Mouse (Mus musculus) heart, postnatal 36 days (tissue): ENCODE measurements at regions not wholly inside any gene's neighbourhood (a gene's known extent, or its start where the extent isn't known, plus 50 kb on each side); places are given as distances from the start of the nearest gene placed in this dataset.

ENCODE experiments used
- DNase-seq, 2 experiments: peaks; one replicate each; pipeline ENCODE4 v3.0.0; 2021 to 2022
- intact Hi-C: fragments of 180-260 bp; cut with DNase I; formaldehyde crosslinking; loops from one replicate; pipeline ENCODE4 v1.15.1; 2025

- DNase-seq = peak; percentile 40 to 48
- intact Hi-C loops = loop anchor here (1.0 to 5.0 kb wide), 3 partner anchors 22 to 176 kb away; no protein-coding TSS in a partner anchor
Measured at GRCm38 (mm10) chr2:148171113-148171512, 124.3 kb upstream of the Foxa2 start.

DNA sequence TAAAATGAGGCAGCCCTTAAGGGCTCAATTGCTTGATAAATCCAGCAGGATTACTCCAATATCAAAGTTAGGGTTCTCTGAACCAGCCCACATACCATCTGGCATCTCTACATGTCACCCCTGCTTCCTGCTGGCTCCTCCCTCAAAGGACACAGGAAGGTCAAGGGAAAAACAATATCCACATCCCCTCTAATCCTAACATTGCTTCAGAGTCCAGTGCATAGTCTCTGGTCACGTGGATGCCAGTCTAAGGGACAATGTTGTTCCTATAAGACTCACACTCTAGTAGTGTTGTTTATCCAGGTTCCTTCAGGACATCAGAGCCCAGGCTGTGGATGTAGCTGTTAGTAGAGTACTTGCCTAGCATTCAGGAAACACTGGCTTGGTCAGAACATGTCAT is 124.9 kb upstream of the Foxa2 start:
- intact Hi-C loops = loop anchor here (1.0 to 5.0 kb wide), 3 partner anchors 23 to 176 kb away; no protein-coding TSS in a partner anchor
- DNase-seq = no peak

GRCm38 (mm10) chr2:148175251-148175927 is 128.6 kb upstream of the Foxa2 start:
- intact Hi-C loops = no loop called here
- DNase-seq = no peak

DNA sequence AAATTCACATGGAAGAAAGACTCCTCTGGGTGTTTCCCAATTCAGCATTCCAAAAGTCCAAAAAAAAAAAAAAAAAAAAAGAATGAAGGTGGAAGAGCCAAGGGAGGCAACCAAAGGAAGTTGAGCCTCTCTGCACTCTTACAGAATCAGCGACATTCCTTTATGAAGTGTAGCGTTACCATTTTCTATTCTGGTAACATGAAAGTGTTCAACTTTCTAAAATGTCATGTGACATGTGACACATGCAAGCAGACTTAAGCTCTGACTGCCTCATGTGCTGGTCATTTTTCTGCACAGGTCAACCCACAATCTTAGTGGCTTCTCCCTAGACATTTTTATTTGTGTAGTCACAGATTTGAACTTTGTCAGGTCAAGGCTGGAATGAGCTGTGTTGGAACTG is 133.5 kb upstream of the Foxa2 start:
- intact Hi-C loops = no loop called here
- DNase-seq = no peak

DNA sequence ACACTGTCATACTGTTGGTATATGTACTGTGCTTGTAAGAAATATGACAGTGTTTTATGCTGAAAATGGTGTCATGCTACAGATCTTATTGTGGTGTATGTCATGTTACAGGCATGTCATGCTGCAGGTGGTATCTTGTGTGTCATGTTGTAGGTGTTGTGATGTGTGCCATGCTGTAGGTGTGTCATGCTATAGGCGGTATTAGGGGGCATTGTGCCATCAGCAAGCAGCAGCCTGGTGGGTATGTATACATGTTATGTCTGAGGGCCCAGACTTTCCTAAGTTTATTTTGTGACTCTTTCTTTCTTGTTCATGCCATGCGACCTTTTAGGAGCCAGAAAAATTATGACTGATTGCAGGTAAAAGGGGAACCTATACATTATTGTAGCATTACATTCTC is 134.7 kb upstream of the Foxa2 start:
- no peak for DNase-seq
- intact Hi-C loops = no loop called here

DNA sequence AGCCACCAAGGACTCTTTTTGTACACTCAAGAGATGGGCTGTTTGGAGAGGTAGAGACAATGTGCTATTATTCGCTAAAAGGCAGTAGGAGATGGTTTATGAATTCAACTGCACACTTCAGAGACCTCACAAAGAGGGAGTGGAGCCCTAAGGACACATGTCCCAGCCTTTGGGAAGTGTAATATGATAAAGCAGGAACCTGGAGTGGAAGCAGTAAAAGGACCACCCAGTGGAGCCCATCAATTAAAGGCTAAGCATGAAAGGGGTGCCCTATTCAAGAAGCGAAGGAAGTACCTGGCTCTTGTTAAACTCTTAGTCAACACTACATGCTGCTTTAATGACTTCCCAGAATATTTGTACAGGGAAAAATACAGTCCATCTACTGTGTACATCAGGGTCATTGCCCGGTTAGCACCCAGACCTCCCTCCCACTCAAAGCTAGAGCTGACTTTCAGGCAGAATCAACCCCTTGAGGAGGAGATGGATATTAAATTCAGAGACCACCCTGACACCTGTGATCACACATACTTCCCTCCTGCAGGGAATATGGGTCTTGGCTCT is 135.8 kb upstream of the Foxa2 start:
- intact Hi-C loops = no loop called here
- no peak for DNase-seq

DNA sequence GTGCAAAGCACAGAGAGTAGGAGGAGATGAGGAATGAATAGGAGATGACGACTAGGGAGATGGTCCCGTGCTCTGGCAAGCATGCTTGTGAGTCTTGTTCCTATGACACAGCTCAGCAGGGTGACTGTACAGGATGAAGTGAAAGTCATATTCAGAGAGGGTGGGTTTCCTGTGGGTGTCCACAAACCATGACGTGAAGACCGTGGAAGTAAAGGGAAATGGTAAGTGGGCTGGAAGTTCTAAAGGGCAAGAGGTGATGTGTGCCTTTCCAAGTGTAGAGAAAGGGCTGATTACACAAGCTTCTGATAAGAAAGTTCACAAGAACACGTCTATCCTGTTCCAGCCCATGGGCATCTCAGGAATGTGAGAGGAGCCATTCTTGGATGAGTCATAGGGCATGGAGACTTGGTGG is 138.0 kb upstream of the Foxa2 start:
- intact Hi-C loops = no loop called here
- no peak for DNase-seq

DNA sequence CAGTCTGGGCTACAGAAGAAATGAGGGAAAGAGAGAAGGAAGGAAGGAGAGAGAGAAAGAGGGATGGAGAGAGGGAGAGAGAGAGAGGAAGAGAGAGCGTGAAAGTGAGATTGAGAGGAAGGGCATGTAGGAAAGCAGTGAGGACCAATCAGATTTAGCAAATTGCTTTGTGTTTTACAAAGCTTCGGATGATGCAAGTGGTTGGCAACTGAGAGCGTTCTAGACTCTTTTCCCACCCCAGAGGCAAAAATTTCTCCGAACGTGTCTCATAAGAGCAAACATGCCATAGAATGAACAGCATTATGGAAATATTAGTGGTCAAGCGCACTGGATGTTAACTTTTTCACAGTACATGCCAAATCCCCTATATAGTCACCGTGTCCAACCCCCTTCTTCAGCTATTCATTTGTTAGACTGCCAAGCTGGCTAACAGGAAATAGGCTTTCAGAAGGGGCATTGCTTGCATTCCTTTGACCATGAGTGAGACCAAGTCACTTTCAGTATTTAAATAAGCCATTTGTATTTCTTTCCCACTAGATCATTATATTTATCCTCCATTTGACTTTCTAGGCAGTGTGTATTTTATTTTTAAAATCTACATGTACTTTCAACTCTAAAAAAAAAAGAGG is 139.7 kb upstream of the Foxa2 start:
- intact Hi-C loops = no loop called here
- DNase-seq = no peak

DNA sequence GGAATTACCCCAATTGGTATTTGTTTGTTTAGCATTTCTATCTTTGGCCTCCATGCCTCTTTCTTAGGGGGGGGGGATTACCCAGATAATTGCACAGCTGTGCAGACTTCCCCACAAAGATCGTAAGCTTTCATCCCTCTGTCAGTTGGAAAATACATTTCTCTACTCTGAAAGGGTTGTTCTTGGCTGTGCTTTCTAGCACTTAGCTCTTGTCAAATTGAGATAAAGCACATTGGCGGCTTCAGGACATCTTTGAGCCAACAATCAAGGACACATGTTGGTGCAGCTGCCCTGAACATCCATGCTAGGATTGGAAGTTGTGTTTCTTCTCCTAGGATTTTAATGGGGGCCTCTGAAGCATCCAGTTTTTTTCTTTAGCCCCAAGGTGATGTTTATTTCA is 142.1 kb upstream of the Foxa2 start:
- peak in 1 of 2 experiments; percentile 27 for DNase-seq

GRCm38 (mm10) chr2:148189287-148189686 is 142.5 kb upstream of the Foxa2 start:
- intact Hi-C loops = no loop called here
- DNase-seq = no peak

More for the DNA sequence above, 142.1 kb upstream of the Foxa2 start:
- intact Hi-C loops = no loop called here

- intact Hi-C loops = no loop called here
- DNase-seq = peak; percentile 31 to 40
Measured at GRCm38 (mm10) chr2:148192946-148193345, 146.2 kb upstream of the Foxa2 start.

DNA sequence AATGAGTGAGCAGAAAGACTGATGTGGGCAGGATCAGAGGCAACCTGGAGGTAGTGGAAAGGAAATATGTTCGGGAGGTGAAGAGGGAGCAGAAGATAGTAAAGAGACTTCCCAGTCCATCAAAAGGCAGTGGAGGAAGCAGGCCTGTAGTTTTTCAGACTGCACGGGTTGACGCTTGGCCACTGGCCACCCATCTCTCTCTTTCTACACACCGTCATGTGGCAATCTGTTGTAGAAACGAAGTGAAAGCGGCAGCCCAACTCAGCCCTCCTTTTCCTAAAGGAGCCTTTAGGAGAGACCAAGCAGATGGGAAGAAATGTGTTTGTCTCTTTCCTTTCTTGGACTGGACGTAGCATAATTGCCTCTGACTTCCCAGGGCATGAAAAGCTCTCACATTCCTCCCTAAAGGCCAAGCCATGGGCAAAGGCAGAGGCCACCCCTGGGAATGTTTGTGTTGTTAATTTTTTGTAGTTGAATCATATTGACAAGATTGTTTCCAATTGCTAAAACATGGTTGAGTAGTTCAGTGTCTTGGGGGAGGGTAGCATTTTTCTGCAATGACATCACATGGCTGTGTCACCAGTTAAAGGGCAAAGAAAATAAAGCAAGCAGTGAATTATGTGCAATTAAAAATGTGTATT is 150.7 kb upstream of the Foxa2 start:
- DNase-seq = no peak
- intact Hi-C loops = no loop called here

GRCm38 (mm10) chr2:148206633-148207032 is 159.9 kb upstream of the Foxa2 start:
- intact Hi-C loops = loop anchor here (5.0 kb wide), 1 partner anchor 54 kb away; no protein-coding TSS in a partner anchor
- DNase-seq = no peak

- intact Hi-C loops = no loop called here
- DNase-seq = no peak
Measured at GRCm38 (mm10) chr2:148210813-148211212, 164.0 kb upstream of the Foxa2 start.

DNA sequence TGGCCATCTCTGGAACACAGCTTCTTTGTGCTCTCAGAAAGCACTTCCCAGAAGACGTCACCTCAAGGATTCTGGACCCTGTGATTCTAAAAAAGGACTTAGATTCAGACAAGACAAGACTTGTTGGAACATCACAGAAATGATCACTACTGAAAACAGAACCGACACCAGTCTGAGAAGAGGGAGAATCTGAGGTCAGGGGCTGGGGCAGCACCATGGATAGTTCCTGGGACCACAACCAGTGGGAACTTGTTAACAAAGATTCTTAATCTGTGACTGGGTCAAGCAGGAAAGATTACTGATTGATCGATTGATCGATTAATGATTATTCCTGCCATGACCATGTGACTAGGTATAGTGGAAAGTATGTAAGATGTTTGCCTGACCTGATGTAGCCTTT is 170.4 kb upstream of the Foxa2 start:
- intact Hi-C loops = no loop called here
- DNase-seq = no peak

DNA sequence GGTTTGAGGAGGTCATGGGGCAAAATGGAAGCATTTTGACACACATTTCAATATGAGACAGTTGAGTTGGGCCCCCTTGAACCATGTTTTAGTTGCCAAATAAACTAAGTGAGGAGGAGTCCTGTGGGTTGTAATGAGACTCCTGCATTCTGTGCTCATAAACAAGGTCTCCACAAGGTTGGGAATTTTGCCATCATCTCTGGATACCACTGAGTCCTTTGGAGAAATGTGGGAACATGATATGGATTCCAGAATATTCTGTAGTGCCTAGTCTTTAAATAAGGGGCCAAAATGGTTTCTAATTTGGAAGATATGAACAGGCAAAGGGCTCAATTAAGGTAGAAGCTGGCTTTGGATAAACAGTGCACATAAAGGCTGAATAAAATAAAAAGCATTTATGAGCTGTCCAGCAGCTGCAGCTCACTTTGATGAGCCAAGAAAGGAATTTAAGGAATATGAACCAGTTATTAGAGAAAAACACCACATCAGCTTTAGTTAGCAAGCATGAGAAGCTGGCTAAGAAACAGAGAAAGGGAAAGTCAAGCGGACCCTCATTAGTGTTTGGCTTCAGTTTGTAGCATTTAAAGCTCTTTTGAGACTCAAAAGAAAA is 161.3 kb upstream of the Sstr4 start:
- no peak for DNase-seq
- intact Hi-C loops = no loop called here

DNA sequence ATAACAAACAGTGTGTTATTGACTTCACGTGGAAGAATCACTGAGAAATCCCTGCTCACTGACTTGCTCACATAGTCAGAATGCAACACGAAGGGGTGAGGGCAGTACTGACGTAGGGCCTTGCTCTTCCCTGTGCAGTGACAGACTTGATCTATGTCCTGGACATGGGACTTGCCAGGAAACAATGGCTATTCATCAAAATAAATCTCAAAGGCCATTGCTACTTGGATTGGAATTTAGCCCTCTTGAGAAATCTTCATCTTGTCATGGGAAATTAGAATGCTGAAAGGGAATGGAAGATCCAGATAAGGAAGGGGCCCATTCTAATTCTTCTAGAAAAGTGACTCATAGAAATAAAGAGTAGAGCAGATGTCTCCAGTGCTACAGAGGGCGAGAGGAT is 158.0 kb upstream of the Sstr4 start:
- no peak for DNase-seq

DNA sequence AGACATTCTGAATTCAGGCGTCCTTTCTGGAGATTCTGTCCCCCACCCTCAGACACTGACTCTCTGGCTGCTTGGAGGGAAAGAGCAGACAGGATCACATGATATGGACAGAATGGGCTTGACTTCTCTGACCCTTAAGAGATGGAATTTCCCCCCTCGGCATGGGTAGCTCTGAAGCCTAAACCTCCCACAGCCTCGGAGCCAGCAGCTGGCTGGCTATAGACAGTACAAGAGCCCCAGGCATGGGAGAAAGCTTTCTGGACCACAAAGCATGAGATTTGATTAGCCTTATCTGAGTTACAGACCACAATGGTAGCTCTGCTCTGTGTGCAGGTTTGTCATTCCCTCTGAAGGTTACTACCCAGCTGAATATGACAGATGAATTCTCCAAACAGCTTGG is 156.1 kb upstream of the Sstr4 start:
- DNase-seq = no peak
- intact Hi-C loops = no loop called here

More for the DNA sequence above, 158.0 kb upstream of the Sstr4 start:
- intact Hi-C loops = no loop called here

DNA sequence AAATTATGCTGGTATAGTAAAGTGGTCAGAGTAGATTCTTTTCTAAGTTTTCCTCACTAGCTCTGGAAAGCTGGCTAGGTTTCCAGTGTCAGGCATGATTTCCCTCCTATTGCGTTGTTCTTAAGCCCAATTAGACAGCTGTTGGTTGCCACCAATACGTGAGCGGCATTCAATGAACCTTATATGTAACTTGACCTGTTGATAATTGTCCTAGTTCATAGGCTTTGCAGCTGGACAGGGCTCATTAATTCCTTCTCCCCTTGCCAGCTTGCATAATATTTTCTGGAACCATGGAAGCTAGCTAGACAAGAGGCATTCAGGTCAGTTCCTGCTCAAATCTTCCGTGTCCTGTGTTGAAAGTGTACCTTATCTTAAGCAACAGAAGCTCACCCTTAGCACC is 152.9 kb upstream of the Sstr4 start:
- no peak for DNase-seq
- intact Hi-C loops = no loop called here

DNA sequence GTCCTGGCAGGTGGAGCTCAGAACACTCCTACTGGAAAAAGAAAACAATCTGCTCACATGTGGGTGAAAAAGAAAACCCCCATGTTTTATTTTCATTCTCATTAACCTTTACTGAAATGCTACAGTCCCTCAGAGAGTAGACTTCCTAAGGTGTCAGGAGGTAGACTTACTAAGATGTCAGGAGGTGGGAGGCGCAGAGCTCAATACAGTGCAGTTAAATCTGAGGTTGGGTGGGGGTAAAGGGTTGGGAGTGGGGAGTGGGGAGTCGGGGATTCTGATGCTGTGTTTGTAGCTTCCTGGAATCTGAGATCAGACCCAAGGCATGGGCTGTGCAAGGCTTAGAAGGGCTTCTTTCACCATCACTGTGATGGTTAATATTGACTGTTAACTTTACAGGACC is 149.6 kb upstream of the Sstr4 start:
- intact Hi-C loops = no loop called here

DNA sequence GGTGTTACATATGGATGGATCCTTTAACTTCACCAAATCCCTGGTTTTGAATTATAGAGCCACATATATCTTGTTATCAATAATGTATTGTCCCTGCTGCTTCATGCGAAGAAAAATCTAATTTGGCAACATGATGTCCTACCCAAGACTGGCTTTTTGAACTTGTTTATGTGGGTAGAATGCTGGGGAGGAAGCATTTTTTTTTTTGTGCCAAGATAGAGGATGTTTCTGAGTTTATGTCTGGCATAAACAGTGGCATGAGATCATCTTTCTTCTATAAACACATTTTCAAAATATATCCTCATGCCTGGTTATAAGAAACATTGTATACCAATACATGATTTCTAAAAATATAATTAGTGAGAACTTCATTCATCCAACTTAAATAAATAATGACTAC is 144.2 kb upstream of the Sstr4 start:
- intact Hi-C loops = no loop called here
- DNase-seq = no peak

More for the DNA sequence above, 149.6 kb upstream of the Sstr4 start:
- DNase-seq = no peak
